Mouse (Mus musculus) urinary bladder, adult 2 months (tissue): Measurements from ENCODE around the gene Iars2. TPM values are rescaled to one million over a fixed set of nuclear protein-coding genes. Genes with fewer than 3 reads are reported as not detected.

ENCODE experiments used
- DNase-seq: peaks from one replicate; pipeline ENCODE4 v3.0.0; 2022; ENCODE audit warnings: low spot score
- polyA plus RNA-seq: library from polyadenylated mRNA; depleted of rRNA; stranded (reverse); fragments of >200 nt; gene quantifications from 2 replicates; pipeline ENCODE4 v1.2.3, GENCODE M21; 2012

The Iars2 gene
- polyA plus RNA-seq, 1 experiment, result 34.3 TPM

GRCm38 (mm10) chr1:185279288-185279687 is 49.9 kb downstream of the Iars2 start:
- DNase-seq, result no peak

GRCm38 (mm10) chr1:185277022-185277421 is 52.2 kb downstream of the Iars2 start:
- DNase-seq, result no peak

DNA sequence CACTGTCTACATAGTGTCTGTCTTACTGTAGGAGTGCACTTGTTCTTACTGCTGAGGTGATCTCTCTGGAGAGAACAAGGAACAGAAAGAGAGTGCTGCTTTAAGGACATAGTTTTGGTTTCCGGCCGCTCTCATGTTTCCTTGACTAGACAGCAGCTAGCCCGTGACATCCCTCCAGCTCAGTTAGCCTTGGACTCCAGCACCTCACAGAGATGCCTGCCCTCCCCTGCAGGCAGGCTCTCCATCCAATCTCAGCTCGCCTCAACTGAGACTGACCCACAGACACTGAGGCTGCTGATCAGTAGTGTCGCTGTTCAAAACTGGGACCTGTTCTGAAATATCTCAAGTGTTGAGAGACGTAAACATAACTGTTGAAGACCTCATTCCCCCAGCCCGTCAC is 53.2 kb downstream of the Iars2 start:
- no peak for DNase-seq

DNA sequence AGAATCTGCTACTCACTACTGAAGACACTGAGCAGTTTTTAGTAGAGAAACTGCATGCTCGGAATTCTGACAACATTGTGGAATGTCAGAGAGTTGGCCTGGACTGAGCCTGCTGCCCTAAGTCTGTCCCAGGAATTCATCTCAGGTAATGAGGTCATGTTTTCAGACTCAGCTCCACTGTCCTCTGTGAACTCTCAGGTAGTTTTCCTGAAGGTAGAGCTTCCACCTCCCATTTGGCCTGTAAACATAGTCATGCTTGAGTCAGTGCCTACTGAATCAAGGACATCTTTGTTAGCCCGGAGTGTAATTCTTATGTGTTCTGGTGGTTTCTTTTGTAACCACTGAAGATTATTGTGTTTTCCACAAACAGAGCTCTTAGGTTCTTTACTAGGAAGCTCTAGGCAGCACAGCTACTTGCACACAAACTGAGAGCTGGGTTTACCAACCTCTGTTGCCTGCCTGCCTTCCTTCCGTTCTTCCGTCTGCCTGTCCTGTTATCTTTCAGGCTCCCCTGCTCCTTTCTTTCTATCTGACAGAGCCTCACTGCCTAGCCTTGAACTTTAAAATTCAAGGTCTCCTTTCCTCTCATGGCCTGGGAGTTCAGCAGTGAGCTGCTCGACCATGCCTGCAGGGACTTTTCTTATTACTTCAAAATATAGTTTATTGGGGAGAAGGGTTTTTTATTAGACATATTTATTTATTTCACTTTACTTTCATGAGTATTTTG is 54.2 kb downstream of the Iars2 start:
- DNase-seq, result no peak

GRCm38 (mm10) chr1:185271373-185271772 is 57.8 kb downstream of the Iars2 start:
- no peak for DNase-seq

DNA sequence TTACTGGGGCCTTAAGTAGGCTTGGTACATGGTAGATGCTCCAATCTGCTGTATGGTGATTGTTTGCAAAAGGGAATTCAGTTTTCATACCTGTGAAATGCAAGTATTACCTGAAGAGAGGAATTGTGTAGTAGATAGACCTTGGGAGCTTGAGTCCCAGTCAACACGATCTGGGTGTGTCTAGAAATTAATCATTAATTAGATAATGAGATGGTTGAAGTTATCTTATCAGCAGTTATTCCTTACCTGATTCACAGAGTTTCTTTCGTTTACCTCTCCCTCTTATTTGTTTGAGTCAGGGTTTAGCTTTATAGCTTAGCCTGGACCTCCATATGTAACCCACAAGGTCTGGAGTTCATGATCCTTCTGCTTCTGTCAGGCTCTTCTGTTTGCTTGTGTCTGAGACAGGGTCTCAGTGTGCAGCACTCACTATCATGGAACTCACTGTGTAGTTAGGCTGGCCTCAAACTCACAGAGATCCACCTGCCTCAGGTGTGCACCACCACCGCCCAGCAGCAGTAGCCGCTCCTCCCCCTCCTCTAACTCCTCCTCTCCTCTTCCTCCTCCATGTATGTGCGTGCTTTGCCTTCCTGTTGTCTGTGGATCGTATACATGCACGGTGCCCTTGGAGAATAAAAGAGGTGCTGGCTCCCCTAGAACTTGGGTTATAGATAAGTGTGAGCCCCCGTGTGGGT is 58.6 kb downstream of the Iars2 start:
- no peak for DNase-seq

- no peak for DNase-seq
These were observed 60.5 kb downstream of the Iars2 start for GRCm38 (mm10) chr1:185268675-185269074.

DNA sequence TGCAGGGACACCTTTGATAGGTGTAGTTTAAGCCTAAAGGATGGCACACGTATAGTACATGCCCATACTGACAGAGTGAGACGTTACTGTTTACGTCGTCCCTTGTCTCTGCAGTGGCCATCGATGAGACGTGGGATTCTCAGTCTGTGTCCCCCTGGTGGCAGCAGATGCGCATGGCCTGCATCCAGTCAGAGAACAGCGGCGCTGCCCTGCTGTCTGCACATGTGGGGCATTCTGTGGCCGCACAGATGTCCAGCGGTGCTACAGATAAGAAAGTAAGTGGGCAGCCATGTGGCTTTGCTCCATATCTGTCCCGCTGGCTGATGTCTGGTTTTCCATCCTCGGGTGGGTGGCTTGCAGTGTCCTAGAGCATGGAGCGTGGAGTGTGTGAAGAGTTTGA is 66.6 kb downstream of the Iars2 start:
- DNase-seq, result no peak

GRCm38 (mm10) chr1:185256753-185257152 is 72.4 kb downstream of the Iars2 start:
- DNase-seq, result no peak

GRCm38 (mm10) chr1:185255336-185255735 is 73.9 kb downstream of the Iars2 start:
- no peak for DNase-seq

GRCm38 (mm10) chr1:185253140-185253892 is 75.9 kb downstream of the Iars2 start:
- DNase-seq, result no peak

DNA sequence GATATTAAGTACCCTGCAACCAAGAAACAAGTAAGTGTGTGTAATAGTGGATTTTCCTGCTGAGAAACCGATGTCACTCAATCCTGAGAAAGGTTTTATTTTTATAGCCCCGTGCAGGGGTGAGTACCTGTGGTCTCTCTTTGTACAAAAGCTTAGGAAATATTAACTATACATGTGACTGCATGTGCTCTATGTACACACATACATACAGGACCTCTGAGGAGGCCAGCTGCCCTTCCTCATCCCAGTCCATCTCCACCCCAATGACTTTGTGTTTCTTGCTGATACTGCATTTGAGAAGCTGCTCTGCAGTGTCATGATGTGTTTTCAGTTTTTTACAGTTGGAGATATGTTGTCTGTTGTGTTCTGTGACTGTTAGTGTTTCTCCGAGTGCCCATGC is 76.8 kb downstream of the Iars2 start:
- no peak for DNase-seq

DNA sequence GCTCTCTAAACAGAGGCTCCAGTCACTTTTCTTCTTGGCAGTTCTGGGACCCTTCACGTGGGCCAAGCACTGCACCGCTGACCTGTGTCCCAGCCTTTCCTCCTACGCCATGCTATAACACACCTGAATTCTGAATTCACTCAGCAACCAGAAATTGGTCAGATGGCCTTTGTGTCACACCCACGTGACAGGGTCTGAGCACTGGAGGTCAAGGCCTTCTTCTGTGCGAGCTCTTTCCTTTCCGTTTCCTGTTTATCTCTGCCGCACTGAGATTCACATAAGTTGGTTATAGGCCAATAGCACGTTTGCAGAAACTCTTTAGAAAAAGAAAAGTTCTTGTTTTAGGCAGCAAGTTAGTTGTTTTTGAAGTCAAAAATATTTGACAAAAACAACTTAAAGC is 80.5 kb downstream of the Iars2 start:
- DNase-seq, result no peak

DNA sequence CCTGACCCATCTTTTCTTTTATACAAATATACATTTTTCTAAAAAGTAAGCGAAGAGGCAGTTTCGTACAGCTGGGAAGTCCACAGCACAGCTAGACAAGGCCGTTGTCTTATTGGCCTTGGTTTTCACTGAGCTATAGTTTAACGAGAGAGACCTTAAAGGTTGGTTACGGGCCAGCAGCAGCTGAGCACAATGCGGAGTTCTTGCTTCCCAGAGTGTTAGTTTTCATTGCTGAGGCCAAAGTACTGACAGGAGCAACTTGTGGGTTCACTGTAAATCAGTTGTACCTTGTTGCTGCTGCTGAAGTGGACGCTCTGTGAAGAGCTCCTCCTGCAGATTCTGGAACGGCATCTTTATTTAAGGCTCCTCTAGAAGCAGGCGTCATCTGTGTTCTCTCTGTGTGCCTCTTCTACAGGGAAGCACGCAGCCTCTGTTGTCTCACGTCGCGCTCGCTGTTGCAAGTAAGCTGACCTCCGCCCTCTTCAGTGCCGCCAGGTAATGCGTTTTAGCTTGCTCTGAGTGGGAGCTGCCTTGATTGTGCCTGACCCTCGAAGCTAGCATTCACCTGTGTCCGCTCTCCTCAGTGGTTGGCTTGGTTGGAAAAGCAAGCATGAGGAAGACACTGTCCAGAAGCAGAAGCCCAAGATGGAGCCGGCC is 81.6 kb downstream of the Iars2 start:
- DNase-seq, result no peak

GRCm38 (mm10) chr1:185245456-185245855 is 83.7 kb downstream of the Iars2 start:
- no peak for DNase-seq

GRCm38 (mm10) chr1:185243013-185243412 is 86.2 kb downstream of the Iars2 start:
- DNase-seq, result no peak

DNA sequence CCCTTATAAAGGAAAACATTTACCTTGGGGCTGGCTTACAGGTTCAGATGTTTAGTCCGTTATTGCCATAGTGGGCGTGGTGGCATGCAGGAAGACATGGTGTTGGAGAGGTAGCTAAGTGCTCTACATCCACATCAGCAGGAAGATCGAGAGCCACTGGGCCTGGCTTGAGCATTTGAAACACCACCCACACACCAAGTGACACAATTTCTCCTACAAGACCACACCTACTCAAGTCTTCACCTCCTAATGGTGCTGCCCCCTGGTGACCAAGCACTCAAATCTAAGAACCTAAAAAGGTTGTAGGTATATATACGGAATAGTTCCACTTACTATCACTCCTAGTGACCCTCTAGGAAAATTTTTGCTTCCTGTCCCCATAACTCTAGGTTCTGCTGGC is 92.7 kb downstream of the Iars2 start:
- DNase-seq, result no peak

DNA sequence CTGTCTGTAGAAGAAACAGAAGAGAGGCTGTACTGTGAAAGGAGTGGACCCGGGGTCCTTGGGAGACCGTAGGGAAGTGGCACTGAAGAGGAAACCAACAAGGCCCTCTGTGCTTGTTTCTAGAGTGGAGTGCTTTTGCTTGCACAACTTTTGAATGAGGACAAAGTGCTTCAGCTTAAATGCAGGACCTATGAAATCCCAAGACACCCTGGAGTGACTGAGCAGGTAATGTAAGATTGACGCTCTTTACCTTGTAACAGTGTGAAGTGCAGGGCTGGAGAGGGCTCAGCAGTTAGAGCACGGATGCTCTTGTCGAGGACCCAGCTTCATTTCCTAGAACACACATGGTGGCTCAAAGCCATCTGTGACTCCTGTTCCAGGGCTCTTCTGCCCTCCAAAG is 93.4 kb downstream of the Iars2 start:
- DNase-seq, result no peak
